ENCODE assay signal across 8 mouse cellular contexts in the genomic region with DNA sequence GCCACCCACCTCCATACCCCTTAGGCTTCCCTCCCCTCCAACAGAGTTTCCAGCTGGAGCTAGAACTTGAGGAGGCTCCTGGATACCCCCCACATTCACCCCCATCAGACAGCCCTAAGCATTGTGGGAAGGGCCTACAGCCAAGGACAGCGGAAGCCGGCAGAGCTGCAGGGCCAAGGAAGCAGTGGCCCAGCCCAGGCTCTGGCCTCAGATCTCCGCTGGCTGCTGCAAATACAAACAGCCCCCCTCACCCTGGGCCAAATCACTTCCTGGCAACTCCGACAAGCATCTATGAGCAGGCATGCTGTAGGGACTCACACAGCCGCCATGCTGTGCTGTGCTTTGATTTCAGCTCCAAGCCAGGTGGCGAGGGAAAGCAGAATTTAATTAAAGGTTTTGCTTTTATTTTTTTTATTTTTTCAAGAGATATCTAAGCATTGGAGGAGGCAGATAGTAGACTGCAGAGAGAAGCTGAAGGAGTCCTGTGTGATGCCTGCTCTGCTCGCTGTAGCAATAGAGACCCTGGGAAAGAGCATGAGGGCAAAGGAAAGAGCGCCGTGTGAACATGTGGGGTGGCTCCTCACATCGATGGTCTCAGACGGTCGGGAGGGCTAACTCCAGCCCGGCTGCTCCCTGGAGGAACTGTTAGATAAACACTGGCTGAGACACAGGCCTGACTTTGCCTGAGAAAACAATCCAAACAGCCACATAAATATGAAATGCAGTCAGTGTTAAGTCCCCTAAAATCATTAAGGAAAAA.
DNase-seq lines count a peak whose midpoint lies in the region; ATAC-seq and TF ChIP-seq lines count a peak whose summit lies in the region.

No protein-coding gene starts in this region.

- no peak overlapping the region for H3K9ac ChIP-seq in hindbrain, embryonic 11.5 days (ENCODE audit: low read depth, low read length)
- no peak overlapping the region for H3K9ac ChIP-seq in liver, adult 2 months (ENCODE audit: low read depth, low read length)

- no peak for ATAC-seq in hindbrain, embryonic 11.5 days (ENCODE audit: low FRiP score)

- 59% methylated on average over 13 of the region's 13 CpGs for WGBS in hindbrain, embryonic 10.5 days
- WGBS in hindbrain, embryonic 11.5 days: 58% methylated on average over 13 of the region's 13 CpGs
- 54% methylated on average over 13 of the region's 13 CpGs for WGBS in kidney, adult 2 months
- 71% methylated on average over 13 of the region's 13 CpGs for WGBS in liver, adult 2 months

- no peak overlapping the region for H3K4me3 ChIP-seq in hindbrain, embryonic 10.5 days
- H3K4me3 ChIP-seq in hindbrain, embryonic 11.5 days (ENCODE audit: low read depth, low read length): no peak overlapping the region
- H3K4me3 ChIP-seq in kidney, adult 2 months (ENCODE audit: insufficient read depth, low read depth, low read length): no peak overlapping the region
- H3K4me3 ChIP-seq in liver, adult 2 months (ENCODE audit: insufficient read depth, low read depth, low read length): no peak overlapping the region

- peak overlapping the region; percentile 56 for H3K27ac ChIP-seq in hindbrain, embryonic 10.5 days
- H3K27ac ChIP-seq in hindbrain, embryonic 11.5 days (ENCODE audit: low read depth, low read length): no peak overlapping the region
- H3K27ac ChIP-seq in kidney, adult 2 months (ENCODE audit: insufficient read depth, low read depth, low read length): peak overlapping the region; percentile 32; the same call in 1 of the 2 replicates
- peak overlapping the region; percentile 63 for H3K27ac ChIP-seq in liver, adult 2 months (replicated peaks; ENCODE audit: insufficient read depth, low read depth, low read length)

- H3K4me1 ChIP-seq in hindbrain, embryonic 10.5 days (replicated peaks): peaks cover 33% of the 10 kb centered on the region
- H3K4me1 ChIP-seq in hindbrain, embryonic 11.5 days (replicated peaks; ENCODE audit: control insufficient read depth, insufficient read depth, low read length): no peaks in the 10 kb centered on the region
- H3K4me1 ChIP-seq in kidney, adult 2 months (ENCODE audit: control insufficient read depth, insufficient read depth, low read length): peaks cover 8% of the 10 kb centered on the region; the same call in 1 of the 2 replicates
- no peaks in the 10 kb centered on the region for H3K4me1 ChIP-seq in liver, adult 2 months (ENCODE audit: control insufficient read depth, insufficient read depth, low read length)

- H3K79me2 ChIP-seq in liver, adult 2 months (ENCODE audit: control insufficient read depth, insufficient read depth, low read length): no peaks in the 10 kb centered on the region

- no peak overlapping the region for H3K4me2 ChIP-seq in hindbrain, embryonic 11.5 days (replicated peaks; ENCODE audit: low read depth, low read length)

- no peaks in the 10 kb centered on the region for H3K9me3 ChIP-seq in hindbrain, embryonic 10.5 days
- H3K9me3 ChIP-seq in hindbrain, embryonic 11.5 days (ENCODE audit: control insufficient read depth, low read length): no peaks in the 10 kb centered on the region

- TF ChIP-seq CTCF in kidney, adult 2 months (conservative IDR thresholded peaks at IDR 0.05; ENCODE audit: insufficient read depth, insufficient read length, low read depth, low read length): 0 out of 2 replicates have a peak, but pooled peaks have one; percentile 8
- TF ChIP-seq CTCF in liver, adult 2 months (IDR thresholded peaks at IDR 0.05; ENCODE audit: low read depth, low read length): 0 out of 2 replicates have a peak, but pooled peaks have one; percentile 1

- no peaks in the 10 kb centered on the region for H3K27me3 ChIP-seq in hindbrain, embryonic 10.5 days (ENCODE audit: insufficient read depth, poor library complexity, severe bottlenecking)
- H3K27me3 ChIP-seq in hindbrain, embryonic 11.5 days (ENCODE audit: control insufficient read depth, insufficient read depth, low read length): no peaks in the 10 kb centered on the region
- H3K27me3 ChIP-seq in kidney, adult 2 months (replicated peaks; ENCODE audit: control insufficient read depth, insufficient read depth, low read length): no peaks in the 10 kb centered on the region
- H3K27me3 ChIP-seq in liver, adult 2 months (ENCODE audit: control insufficient read depth, insufficient read depth, low read length): no peaks in the 10 kb centered on the region

- no peak for TF ChIP-seq POLR2A in kidney, adult 2 months (IDR thresholded peaks at IDR 0.05; ENCODE audit: low read depth, low read length)
- TF ChIP-seq POLR2A in liver, adult 2 months (IDR thresholded peaks at IDR 0.05; ENCODE audit: extremely low read depth, insufficient read depth, low read length): no peak

- peak; percentile 49 for DNase-seq in hindbrain, embryonic 10.5 days (ENCODE audit: low spot score)
- no peak for DNase-seq in hindbrain, embryonic 11.5 days (ENCODE audit: low spot score)
- peak; percentile 41 to 66 for DNase-seq in cerebellum, postnatal 4 days (ENCODE audit: low spot score in 2 of 2)
- peak; percentile 99 for DNase-seq in heart, adult 11 months
- peak; percentile 78 for DNase-seq in kidney, adult 2 months
- peak; percentile 35 for DNase-seq in liver, adult 2 months (ENCODE audit: extremely low read depth, low read depth, low spot score)
- DNase-seq in ovary, postnatal 14 days (ENCODE audit: low spot score): peak; percentile 50
- no peak for DNase-seq in B cell, adult 2 months

- peaks cover 29% of the 10 kb centered on the region; the same call in 1 of the 2 replicates for H3K36me3 ChIP-seq in hindbrain, embryonic 10.5 days
- no peaks in the 10 kb centered on the region for H3K36me3 ChIP-seq in hindbrain, embryonic 11.5 days (ENCODE audit: control insufficient read depth, insufficient read depth, low read length)
- H3K36me3 ChIP-seq in kidney, adult 2 months (ENCODE audit: control insufficient read depth, insufficient read depth, low read length): no peaks in the 10 kb centered on the region
- H3K36me3 ChIP-seq in liver, adult 2 months (ENCODE audit: control insufficient read depth, insufficient read depth, low read length): no peaks in the 10 kb centered on the region

Comparison
In these comparisons a context has a peak if more than half of its experiments do, and no peak if none do; other contexts are left out.
1. DNase-seq: peak in hindbrain, embryonic 10.5 days (single experiment), cerebellum, postnatal 4 days (2 of 2), heart, adult 11 months (single experiment), kidney, adult 2 months (single experiment), liver, adult 2 months (single experiment) and ovary, postnatal 14 days (single experiment); none in hindbrain, embryonic 11.5 days (single experiment) and B cell, adult 2 months (0 of 2).